Mouse (Mus musculus): ENCODE measurements around the gene Atp8b3. TPM values are rescaled to one million over a fixed set of nuclear protein-coding genes. Genes with fewer than 3 reads are reported as not detected.

Atp8b3 gene
- polyA plus RNA-seq, 1 experiment from 2014 or later, result 0.29 TPM

DNA sequence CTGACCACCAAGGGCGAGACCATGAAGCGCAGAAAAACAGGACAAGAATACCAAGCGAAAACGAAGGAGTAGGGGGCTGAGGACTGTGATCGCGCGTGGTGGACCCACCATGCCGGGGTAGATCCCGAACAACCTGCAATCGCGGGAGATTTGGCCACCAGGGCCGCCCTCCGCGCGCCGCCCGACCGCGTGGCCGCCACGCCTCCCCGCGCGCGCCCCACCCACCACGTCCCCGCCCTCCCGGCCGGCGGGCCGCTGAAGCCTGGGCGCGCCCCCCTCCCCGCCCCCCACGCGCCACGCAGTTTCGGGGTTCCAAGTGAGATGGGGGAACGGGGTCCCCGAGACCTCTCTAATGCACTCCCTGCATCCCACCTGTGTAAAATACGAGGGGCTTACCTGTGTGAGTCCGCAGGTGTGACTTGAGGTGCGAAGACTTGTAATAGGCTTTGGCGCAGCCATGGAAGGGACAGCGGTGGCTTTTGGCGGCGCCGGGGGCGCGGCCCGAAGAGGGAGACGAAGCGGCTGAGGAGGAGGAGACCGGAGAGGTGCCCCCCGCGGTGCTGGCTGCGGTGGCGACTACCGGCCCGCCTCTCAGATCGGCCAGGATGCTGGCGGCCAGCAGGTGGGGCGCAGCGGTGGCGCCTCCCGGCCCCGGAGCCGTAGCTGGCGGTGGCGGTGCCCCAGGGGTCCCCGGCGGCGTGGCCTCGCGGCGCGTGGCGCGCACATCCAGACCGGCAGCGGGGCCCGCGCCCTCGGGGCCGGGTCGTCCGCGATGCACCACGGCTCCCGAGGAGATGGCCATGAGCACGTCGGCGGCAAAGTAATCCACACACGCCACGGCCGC is 37.6 kb upstream of the Atp8b3 start:
- Histone ChIP-seq H3K9me3 (no peaks in the 10 kb centered on the region), H3K36me3 (peaks cover 5% of the 10 kb centered on the region), H3K27ac (peak overlapping the region; percentile 85), H3K27me3 (no peaks in the 10 kb centered on the region), H3K4me2 (replicated peaks) (peak overlapping the region; percentile 91), H3K4me3 (peak overlapping the region; percentile 83), H3K4me1 (peaks cover 56% of the 10 kb centered on the region), H3K9ac (peak overlapping the region; percentile 89)
- no peak for ATAC-seq (ENCODE audit: low FRiP score, low read depth)
- WGBS, result under 1% methylated on average over 95 of the region's 96 CpGs

DNA sequence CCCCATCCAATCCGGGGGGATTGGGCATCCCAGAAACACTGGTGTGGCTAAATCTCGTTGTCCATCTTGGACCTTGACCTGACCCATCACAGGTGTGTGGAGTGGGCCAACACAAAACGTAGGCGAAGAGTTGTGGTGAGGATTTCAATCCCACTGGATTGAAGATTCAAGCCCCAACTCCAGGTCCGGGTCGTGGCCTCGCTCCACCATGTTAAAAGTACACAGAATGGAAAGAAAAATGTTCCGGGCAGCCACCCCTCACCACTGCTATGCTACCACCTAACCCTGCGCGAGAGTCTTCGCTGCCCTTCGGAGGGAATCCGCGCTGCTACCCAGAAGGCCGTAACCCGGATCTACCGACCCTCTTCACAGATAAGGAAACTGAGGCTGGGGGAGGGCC is 37.0 kb upstream of the Atp8b3 start:
- no peak for ATAC-seq (ENCODE audit: low FRiP score, low read depth)
- Histone ChIP-seq H3K4me2 (replicated peaks) (peak overlapping the region; percentile 91), H3K9me3 (no peaks in the 10 kb centered on the region), H3K36me3 (no peaks in the 10 kb centered on the region; the same call in 1 of the 2 replicates), H3K4me3 (peak overlapping the region; percentile 83), H3K27ac (no peak overlapping the region), H3K27me3 (no peaks in the 10 kb centered on the region), H3K9ac (peak overlapping the region; percentile 89), H3K4me1 (peaks cover 62% of the 10 kb centered on the region)
- WGBS, result 13% methylated on average over 17 of the region's 17 CpGs

DNA sequence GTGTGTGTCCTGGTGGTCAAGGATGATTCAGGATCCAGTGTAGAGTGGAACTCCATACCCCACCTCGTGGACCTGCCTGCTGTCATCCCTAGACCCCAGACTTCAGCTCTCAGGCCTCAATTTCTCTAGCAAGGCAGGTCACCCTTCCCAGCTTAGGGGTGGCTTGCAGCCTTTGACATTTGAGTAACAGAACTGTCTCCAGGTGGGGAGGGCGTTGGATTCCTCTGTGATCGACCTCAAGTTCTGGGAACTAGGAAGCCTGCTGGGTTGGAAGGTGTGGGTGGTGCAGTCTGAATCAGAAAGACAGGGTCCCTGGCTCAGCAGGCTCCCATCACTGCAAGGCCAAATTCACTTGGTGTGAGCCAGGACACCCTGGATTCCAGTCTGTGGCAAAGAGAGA is 36.0 kb upstream of the Atp8b3 start:
- 0 out of 2 replicates have a peak overlapping the region, but pooled peaks have one; percentile 83 for H3K4me3 ChIP-seq
- no peaks in the 10 kb centered on the region for H3K27me3 ChIP-seq
- no peaks in the 10 kb centered on the region for H3K9me3 ChIP-seq
- peaks cover 72% of the 10 kb centered on the region for H3K4me1 ChIP-seq
- H3K9ac ChIP-seq, result no peak overlapping the region
- peak overlapping the region; percentile 91 for H3K4me2 ChIP-seq (replicated peaks)
- H3K27ac ChIP-seq, result no peak overlapping the region
- H3K36me3 ChIP-seq, result no peaks in the 10 kb centered on the region; the same call in 1 of the 2 replicates
- WGBS, result 79% methylated on average over 3 of the region's 3 CpGs
- no peak for ATAC-seq (ENCODE audit: low FRiP score, low read depth)

DNA sequence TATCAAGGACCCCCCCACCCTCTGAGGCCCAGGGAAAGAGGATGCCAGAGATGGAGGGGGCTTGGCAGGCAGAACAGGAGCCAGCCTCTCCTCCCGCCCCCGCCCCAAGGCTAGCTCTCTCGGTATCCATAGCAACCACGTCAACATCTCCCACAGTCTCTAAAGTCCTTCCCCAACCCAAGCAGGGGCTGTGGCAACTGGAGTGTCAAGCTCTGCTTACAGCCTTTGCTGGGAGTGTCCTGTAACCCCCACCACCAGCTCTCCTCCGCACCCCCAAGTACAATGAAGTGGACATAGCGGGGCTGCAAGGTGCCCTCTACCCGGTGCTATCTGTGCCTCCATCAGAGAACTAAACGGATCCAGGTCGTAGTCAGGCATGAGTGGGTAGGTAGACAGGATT is 35.0 kb upstream of the Atp8b3 start:
- Histone ChIP-seq H3K4me3 (no peak overlapping the region), H3K27me3 (no peaks in the 10 kb centered on the region), H3K9ac (0 out of 2 replicates have a peak overlapping the region, but pooled peaks have one; percentile 39), H3K4me2 (replicated peaks) (no peak overlapping the region; the same call in 1 of the 2 replicates), H3K9me3 (no peaks in the 10 kb centered on the region), H3K4me1 (peaks cover 75% of the 10 kb centered on the region), H3K27ac (no peak overlapping the region), H3K36me3 (peaks cover 1% of the 10 kb centered on the region)
- 68% methylated on average over 9 of the region's 9 CpGs for WGBS
- no peak for ATAC-seq (ENCODE audit: low FRiP score, low read depth)

DNA sequence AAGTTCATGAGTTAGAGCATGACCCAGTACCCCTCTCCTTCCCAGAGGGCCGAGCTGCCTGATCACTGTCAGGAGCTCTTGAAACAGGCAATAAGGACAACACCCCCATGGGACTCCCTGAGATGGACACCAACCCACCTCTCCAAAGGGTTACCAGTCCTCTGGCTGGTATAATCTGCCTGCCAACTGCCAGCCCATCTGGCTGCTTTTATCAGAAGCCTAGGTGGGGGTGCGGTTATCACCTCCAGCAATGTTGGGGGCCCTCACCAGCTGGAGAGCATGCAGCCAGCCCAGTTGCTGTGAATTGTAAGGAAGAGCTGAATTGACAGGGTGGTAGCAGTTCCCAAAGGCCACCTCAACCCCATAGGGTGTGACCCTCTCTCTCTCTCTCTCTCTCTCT is 33.6 kb upstream of the Atp8b3 start:
- H3K4me3 ChIP-seq, result no peak overlapping the region

DNA sequence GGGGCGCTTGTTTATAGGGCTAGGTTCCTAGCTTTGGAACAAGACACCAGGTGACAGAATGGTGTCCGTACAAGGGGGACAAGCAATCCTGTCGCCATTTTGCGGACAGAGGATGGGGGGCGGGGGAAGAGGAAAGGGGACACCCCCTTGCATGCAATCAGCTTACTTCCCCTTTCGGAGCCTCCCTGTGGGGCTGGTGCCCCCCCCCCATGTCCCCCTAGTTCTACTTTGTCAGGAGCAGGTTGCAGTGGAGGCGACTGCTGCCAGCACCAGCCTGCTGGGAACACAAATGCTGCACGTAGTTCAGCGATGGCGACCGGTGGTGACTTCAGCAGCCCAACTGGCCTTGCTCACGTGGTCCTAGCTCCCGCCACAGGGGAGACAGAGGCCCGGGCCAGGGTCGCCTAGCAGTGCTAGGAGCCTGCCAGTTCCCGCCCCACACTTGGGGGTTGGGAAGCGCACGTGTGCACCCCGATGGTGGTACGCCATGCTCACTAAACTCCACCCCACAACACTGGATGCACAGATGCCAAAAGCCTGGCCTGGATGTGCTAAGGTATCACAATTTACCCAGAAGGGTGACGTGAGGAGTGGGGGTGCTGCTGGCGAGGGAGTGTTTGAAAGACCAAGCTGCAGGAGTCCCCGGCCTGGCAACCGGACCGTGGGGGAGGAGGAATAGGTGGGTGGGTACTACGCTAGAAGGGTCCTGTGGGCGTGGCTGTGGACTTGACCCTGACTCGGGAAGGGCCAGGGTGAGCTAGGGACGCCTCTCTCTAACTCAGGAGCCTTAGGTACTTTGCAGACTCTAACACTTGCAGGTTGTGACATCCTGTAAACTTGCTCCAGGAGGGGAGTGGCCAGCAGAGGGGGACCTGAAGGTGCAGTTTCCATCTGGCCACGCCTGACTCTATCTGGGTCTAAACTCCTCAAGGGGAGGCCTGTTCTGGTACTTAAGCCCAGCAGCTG is 32.2 kb upstream of the Atp8b3 start:
- Histone ChIP-seq H3K9ac (peak overlapping the region; percentile 59), H3K9me3 (no peaks in the 10 kb centered on the region), H3K4me3 (peak overlapping the region; percentile 28), H3K27ac (peak overlapping the region; percentile 69), H3K36me3 (peaks cover 20% of the 10 kb centered on the region), H3K4me2 (replicated peaks) (peak overlapping the region; percentile 61), H3K4me1 (peaks cover 72% of the 10 kb centered on the region), H3K27me3 (no peaks in the 10 kb centered on the region)
- peak; percentile 26; the same call in 1 of the 2 replicates for ATAC-seq (ENCODE audit: low FRiP score, low read depth)
- WGBS, result 15% methylated on average over 30 of the region's 30 CpGs

More for the DNA sequence above, 33.6 kb upstream of the Atp8b3 start:
- no peaks in the 10 kb centered on the region for H3K27me3 ChIP-seq
- no peak for ATAC-seq (ENCODE audit: low FRiP score, low read depth)
- H3K4me2 ChIP-seq (replicated peaks), result no peak overlapping the region
- no peak overlapping the region for H3K27ac ChIP-seq
- H3K36me3 ChIP-seq, result peaks cover 16% of the 10 kb centered on the region
- no peaks in the 10 kb centered on the region for H3K9me3 ChIP-seq
- WGBS, result 88% methylated on average over 2 of the region's 2 CpGs
- peaks cover 67% of the 10 kb centered on the region for H3K4me1 ChIP-seq
- no peak overlapping the region for H3K9ac ChIP-seq

DNA sequence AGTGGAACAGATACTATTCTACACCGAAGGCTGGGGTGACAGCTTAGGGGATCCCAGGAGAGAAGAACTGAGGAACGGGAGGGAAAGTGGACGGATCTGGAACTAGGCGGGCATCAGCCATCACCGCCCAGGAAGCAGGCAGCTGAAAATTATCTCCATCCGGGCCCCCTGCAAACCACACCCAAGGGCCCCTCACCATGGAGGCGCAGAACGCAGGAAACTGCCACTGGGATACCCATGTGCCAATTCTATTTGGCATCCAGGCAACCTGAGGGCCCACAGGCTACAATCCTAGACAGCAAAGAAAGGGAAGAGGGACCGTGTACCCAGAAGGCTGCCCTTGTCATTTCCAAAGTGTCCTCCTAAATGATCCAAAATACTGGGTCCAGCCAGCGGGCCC is 31.5 kb upstream of the Atp8b3 start:
- ATAC-seq (ENCODE audit: low FRiP score, low read depth), result no peak
- peak overlapping the region; percentile 28; the same call in 1 of the 2 replicates for H3K4me3 ChIP-seq
- H3K4me1 ChIP-seq, result peaks cover 65% of the 10 kb centered on the region
- peak overlapping the region; percentile 59; the same call in 1 of the 2 replicates for H3K9ac ChIP-seq
- H3K27me3 ChIP-seq, result no peaks in the 10 kb centered on the region
- H3K9me3 ChIP-seq, result no peaks in the 10 kb centered on the region
- H3K36me3 ChIP-seq, result peaks cover 20% of the 10 kb centered on the region
- WGBS, result 92% methylated on average over 10 of the region's 10 CpGs
- peak overlapping the region; percentile 61 for H3K4me2 ChIP-seq (replicated peaks)
- peak overlapping the region; percentile 69; the same call in 1 of the 2 replicates for H3K27ac ChIP-seq

DNA sequence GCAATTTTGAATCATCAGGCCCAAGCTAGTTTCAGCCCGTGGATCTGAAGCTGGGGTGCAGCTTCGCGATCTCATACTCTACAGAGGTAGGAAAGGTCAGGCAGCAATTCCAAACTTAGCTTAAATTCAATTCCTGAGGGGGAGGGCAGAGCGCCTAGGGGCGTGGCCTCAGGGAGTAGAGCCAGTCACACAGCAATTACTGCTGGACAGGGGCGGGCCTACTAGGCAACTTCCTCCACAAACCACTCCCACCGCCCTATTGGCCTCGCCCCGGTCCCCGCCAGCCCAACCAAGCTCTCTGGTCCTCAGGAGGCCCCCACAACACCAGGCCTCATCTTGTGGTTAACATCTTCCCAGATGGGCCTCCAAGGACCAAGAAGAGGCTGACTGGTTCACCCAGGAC is 30.7 kb upstream of the Atp8b3 start:
- Histone ChIP-seq H3K9ac (no peak overlapping the region), H3K9me3 (no peaks in the 10 kb centered on the region), H3K27ac (no peak overlapping the region), H3K4me2 (replicated peaks) (peak overlapping the region; percentile 27), H3K4me1 (peaks cover 58% of the 10 kb centered on the region), H3K36me3 (peaks cover 20% of the 10 kb centered on the region), H3K4me3 (no peak overlapping the region), H3K27me3 (no peaks in the 10 kb centered on the region)
- WGBS, result 37% methylated on average over 10 of the region's 10 CpGs
- no peak for ATAC-seq (ENCODE audit: low FRiP score, low read depth)

DNA sequence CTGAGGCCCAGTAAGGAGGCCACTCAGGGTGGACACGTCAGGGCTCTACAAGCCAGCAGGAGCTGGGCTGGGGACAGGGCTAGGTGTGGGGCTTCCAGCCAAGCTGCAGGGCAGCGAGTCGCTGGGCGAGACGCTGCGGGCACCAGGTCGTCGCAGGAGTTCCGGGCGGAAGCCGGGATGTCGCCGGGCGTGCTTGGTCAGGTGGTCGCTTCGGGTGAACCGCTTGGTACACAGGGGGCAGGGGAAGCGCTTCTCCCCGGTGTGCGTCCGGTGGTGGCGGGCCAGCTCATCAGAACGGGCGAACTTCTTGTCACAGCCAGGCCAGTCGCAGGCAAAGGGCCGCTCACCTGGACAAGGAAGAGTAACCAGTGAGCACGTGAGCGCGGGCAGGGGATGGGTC is 30.0 kb upstream of the Atp8b3 start:
- ATAC-seq (ENCODE audit: low FRiP score, low read depth), result no peak
- Histone ChIP-seq H3K4me2 (replicated peaks) (no peak overlapping the region), H3K9me3 (no peaks in the 10 kb centered on the region), H3K27me3 (no peaks in the 10 kb centered on the region), H3K4me1 (peaks cover 51% of the 10 kb centered on the region), H3K36me3 (peaks cover 26% of the 10 kb centered on the region), H3K4me3 (no peak overlapping the region), H3K9ac (no peak overlapping the region), H3K27ac (no peak overlapping the region)
- 96% methylated on average over 29 of the region's 29 CpGs for WGBS

DNA sequence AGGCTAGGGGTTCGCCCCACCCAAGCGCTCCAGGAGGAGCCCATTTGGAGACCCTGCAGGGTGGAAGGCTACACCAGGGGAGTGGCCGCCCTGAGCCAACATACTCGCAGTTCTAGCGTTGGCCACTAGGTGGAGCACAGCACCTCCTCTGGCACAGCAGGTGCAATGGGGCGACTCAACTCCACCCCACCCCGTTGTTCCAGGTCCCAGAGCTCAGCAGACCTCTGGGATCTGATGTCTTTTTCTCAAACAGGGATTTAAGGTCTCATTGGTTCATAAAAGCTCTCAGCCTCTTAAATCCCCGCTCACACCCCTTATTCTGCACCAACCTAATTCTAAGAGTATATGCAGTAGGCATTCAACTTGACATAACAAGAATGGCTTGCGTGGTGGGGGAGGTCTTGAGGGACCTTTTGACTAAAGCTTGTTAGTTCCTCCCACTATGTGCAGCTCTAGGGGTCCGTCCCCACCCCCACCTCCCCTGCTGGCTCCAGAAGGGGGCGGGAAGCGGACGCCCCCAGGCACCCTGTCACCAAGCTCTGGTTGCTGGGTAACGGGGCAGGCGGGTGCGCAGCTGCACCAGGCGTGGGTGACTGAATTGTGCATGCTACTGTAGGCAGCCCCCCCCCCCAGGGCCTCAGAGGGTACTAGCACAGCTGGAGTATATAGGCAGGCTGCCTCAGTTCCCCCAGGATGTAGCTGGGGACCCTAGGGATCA is 27.6 kb upstream of the Atp8b3 start:
- no peak for ATAC-seq (ENCODE audit: low FRiP score, low read depth)
- no peak overlapping the region for H3K27ac ChIP-seq
- peaks cover 37% of the 10 kb centered on the region for H3K4me1 ChIP-seq
- H3K27me3 ChIP-seq, result no peaks in the 10 kb centered on the region
- WGBS, result 28% methylated on average over 17 of the region's 17 CpGs
- peaks cover 26% of the 10 kb centered on the region for H3K36me3 ChIP-seq
- no peak overlapping the region for H3K9ac ChIP-seq
- no peak overlapping the region for H3K4me2 ChIP-seq (replicated peaks)
- no peak overlapping the region for H3K4me3 ChIP-seq
- no peaks in the 10 kb centered on the region for H3K9me3 ChIP-seq

DNA sequence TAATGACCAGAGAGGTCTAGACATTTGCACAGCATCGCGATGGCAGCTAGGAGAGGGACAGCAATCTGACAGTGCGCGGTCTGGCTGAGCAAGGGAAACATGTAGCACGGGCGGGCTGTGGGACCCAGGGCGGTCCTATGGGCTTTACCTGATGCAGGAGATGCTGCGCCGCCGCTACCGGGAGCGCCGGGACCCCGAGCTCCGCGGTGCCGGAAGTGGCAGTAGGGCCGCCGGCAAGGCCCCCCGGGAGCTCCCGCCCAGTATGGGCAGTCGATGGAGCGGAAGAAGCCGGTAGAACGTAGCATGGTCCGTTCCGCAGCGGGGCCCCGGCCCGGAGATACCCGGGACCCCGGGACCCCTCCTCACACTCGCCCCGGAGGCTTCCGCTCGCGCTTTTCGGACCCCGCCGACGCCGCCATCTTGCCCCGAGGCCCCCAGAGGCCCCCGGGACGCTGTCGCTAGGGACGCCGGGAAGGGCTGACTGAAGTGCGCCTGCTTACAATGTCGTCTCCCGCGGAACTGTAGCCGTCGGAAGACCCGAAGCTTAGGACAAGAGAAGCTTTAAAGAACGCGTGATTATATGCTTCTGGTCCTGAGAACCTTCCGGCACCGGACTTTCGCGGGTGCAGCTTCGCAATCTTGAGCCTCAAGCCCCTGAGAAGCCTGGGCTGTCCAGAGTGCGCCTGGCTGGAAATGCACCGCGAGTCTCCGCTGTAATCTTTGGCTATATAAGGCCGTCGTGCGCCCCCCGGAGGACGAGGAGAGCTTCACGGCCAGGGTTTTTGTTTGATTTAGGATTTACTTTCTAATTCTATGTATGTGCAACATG is 22.4 kb upstream of the Atp8b3 start, which contains the start of gene Rexo1:
Gene Rexo1 (minus strand): TSS at position 445 of the 829 bp plus-strand sequence.
- Histone ChIP-seq H3K9ac (peak within 1 kb of the TSS; percentile 95), H3K4me1 (peaks cover 35% of the 10 kb centered on the region)
- WGBS, result under 1% methylated on average over 62 of the region's 72 CpGs

More for the DNA sequence above, 22.4 kb upstream of the Atp8b3 start, which contains the start of gene Rexo1:
- no peaks in the 10 kb centered on the region for H3K27me3 ChIP-seq
- H3K4me2 ChIP-seq (replicated peaks), result peak within 1 kb of the TSS; percentile 93
- peaks cover 6% of the 10 kb centered on the region; the same call in 1 of the 2 replicates for H3K36me3 ChIP-seq
- H3K27ac ChIP-seq, result peak within 1 kb of the TSS; percentile 85
- peak; percentile 91 for ATAC-seq (ENCODE audit: low FRiP score, low read depth)
- H3K9me3 ChIP-seq, result no peaks in the 10 kb centered on the region
- peak within 1 kb of the TSS; percentile 93 for H3K4me3 ChIP-seq
